Mouse (Mus musculus) spleen, adult 18-20 months (tissue): ENCODE results near the gene Kat6b.
"Not testable (repeated sequence)": the region's sequence is repeated elsewhere in the genome, so short reads cannot be mapped to it uniquely, and the experiment has no call there.

Experiments
- DNase-seq, 2 experiments: peaks; one replicate each; pipeline ENCODE4 v3.0.0; 2022; ENCODE audit warnings: mixed read lengths in 2 of 2

Gene Kat6b

DNA sequence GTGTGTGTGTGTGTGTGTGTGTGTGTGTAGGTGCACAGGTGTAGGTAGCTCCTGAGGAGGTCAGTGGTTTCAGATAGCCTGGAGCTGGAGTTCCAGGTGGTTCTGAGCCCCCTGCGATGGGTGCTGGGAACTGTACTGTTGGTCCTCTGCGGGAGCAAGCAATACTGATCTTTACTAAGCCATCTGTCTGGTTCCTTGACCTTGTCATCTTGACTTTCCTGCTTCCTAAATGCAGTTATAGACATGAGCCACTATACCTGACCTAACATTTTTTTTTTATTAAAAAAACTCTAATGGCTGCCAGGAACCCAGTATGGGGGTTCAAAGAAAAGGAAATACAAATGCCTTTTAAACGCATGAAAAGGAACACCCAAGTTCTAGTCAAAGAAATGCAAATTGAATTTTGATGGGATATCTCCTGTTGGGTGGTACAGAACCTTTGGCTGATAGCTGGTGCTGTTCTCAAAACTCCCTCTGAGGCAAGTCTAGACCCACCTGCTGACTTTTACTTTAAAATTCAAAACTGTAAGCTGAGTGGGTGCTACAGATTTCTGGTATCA lies 4.8 kb downstream of the Kat6b start:
- DNase-seq, result no peak

DNA sequence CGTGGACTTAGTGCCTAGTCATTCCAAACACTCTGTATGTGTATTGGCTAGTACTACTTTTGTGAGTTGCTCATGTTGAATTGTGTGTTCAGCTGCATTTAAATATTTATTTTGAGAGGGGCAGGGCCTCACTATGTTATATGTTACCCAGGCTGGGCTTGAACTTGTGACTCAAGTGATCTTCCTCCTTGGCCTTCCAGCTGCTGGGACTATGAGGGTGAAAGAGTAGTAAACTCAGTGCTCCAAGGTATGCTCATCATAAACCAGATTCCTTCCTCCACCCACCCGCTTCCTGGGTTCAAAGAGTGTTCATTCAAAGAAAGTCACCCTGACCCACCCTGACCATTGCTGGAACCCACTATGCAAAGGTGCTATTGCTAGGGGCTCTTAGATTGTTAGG lies 5.9 kb downstream of the Kat6b start:
- DNase-seq, result not testable (repeated sequence)

DNA sequence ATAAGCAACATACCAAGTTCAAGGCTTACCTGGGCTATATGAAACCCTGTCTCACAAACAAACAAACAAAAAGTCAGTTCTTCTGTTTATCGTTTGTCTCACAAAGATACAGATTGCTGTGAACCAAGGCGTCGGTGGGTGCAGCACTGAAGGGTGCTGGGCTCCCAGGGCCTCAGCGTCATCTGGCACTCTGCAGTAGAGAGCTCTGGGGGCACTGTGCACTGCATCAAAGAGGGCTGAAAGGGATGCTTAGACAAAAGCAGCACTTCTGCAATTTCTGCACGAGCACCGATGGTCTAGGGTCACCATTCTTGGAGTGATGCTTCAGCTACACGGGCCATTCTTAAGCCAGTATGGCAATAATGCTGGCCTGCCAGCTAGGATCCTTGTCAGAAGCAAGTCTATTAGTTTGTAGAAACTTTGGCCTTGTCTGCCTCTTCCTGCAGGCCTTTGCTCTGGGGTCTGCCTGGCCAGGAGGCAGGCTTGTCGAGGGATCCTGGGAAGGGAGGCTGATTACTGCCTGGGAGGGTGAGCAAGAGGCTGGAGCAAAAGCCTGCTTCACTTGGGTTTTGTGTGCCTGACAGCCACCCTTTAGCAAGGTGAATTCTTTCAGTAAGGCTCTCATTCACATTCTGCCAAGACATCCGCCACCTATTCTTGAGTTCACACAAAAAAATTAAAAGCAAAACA lies 7.3 kb downstream of the Kat6b start:
- DNase-seq, result not testable (repeated sequence)

DNA sequence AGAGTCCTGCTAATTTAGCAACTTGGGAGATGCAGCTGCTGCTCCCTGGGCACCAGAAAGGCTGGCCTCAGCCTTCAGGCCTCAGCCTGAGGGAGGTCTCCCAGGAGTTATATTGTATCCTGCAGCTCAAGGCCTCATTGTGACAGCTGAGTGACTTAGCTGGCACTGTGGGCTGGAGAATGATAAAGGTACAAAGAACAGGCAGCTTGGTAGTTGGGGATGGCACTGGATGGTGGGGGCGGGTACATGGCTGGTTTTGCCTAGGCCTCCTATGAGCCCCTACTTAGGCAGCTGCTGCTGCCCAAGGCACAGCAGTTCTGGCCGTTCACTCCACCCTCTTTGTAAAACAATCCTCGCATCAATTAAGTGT lies 7.9 kb downstream of the Kat6b start:
- no peak for DNase-seq

DNA sequence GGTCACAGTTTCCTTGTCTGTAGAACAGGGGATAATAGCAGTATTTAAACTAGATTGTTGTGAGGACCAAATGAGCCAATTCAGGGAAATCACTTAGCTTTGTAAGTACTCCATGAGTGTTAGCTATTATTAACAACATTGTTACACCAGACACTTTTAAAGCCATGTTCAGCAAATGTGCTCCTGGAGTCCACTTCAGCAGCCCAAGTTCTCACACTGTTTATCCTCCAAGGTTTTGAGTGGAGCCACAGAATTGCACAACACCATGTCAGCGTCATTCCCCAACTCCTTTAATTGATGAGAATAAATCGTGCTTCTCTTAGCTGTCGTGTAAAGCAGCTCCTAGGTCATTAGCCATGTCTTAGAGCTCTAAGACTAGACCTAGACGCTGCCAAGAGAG lies 8.9 kb downstream of the Kat6b start:
- no peak for DNase-seq

DNA sequence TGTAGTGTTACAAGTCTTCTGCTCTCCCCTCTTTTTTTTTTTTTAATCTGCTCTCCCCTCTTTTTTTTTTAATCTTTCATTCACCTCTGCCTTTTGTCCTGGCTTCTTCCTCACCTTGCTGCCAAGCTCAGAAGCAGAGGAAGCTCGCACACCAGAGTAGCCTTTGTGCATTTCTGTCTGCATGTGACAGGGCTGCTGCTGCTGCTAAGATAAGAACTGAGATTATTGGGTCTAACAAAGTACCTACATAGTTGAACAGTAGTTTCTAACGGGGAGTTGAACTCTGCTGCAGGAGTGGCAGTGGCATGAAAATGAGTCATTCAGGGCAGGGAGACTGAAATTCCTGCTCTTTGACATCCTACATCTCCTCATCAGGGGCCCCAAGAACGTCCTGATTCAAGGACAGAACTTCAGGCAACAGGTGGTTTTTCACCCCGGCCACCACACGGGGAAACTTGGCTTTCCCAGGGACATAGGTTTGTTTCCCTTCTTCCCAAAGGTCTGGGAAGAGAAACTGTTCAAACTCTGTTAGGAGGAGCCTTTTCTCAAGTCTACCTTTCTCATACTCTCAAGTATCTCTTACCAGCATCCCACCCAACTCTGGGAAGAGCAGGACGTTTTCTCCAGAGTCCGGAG lies 17.2 kb downstream of the Kat6b start:
- no peak for DNase-seq

DNA sequence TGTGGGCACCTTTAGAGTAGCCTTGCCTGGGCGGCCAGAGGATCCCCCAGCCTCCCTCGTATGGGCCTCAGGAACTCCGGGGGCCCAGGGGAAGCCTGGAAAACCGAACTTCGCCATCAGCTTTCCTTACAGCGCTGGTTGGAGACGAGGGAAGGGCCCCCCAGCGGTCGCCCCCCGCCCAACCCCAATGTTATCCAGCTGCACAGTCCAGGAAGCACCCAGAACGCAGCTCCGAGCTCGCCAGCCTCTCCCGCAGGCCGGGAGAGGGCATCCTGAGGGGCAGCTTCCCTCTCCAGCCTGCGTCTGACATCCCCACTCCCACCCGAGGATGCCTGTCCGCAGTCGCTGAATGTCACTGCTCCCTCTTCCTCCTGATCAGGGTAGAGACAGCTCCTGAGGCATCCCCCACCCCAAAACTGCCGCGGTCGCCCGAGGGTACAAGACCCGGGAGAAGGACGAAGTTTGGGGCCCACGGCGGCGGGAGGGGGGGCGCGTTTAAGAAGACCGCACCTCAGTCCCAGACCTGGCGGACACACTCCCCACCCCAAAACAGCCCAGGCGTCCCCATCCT lies 17.9 kb downstream of the Kat6b start:
- peak in 1 of 2 experiments; percentile 49 for DNase-seq

DNA sequence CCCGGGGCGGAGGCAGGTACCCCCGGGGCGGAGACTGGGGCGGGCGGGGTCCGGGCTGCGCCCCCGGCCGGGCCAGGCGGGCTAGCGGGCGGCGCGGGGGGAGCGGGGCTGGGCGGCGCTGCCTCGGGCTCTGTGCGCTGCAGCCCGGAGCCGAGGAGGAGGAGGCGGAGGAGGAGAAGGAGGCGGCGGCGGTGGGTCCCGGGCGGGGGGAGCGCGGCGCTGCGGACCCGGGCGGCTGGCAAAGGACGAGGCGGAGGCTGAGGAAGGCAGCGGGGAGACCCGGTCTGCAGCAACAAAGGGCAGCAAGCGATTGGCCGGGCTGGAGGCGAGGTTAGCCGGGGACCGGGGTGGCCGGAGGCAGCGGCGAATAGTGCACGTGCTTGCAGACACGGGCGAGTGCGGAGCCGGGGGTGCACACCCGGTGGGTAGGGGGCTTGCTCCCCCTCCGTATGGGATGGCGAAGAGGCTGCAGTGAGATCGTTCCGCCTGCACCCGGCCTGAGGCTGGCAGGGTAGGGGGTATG lies 18.5 kb downstream of the Kat6b start:
- DNase-seq, result peak; percentile 61 to 67

DNA sequence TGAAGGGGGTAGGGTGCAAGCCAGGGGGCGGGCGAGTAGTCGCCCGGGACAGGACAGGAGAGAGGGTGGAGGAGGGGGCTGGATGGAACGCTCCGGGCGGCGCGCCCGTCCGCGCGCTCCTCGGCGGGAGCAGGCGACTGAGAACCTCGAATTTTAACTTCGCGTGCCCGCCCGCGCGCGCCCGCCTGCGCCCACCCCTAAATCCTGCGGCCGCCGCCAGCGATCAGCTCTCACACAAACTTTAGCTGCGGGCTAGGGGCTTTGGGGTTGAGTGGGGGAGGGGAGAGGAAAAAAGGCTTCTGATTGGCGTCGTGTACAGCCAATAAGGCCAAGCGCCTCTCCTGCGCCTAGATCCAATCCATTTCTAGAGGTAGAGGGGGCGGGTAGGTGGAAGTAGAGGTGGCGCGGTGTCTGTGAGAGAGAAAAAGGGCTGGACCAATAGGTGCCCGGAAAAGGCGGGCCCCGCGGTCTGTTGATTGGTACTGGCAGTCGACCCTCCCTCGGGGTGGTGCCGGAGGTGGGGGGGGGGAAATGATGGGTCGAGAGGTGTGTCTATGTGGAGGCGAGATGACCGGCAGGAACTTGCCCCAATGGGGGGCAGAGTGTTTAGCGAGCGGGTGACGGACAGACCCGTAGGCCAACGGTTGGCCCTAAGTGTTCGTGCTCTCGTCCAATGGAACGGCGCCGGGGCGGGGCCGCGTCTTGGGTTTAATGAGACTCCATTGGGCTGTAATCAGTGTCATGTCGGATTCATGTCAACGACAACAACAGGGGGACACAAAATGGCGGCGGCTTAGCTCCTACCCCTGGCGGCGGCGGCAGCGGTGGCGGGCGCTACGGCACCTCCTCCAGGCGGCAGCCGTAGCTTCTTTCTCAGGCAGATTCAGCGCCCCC lies 19.2 kb downstream of the Kat6b start:
- DNase-seq, result peak; percentile 98 to 99

DNA sequence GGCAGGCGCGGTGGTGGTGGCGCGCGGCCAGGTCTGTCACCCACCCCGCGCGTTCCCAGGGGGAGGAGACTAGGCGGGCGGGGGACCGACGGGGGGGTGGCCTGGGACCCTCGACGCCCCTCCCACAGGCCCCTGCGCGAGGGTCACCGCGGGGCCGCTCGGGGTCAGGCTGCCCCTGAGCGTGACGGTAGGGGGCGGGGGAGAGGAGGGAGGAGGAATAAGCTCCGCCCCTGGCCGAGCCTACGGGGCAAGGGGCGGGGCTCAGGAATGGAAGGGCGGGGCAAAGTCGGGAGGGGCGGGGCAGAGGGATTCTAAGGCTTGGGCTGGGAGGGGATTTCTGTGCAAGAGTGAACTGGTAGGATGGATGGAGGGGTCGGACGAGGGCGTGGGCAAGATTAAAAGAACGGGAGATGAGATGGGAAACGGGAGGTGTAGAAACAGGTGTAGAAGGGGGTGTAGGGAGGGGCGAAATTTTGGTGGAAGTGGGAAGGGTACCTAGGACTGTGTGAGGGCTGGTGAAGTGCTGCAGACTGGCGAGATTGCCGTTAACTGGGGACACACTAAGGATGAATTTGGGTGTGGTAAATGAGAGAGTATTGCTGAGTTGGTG lies 19.9 kb downstream of the Kat6b start:
- DNase-seq, result peak; percentile 87

DNA sequence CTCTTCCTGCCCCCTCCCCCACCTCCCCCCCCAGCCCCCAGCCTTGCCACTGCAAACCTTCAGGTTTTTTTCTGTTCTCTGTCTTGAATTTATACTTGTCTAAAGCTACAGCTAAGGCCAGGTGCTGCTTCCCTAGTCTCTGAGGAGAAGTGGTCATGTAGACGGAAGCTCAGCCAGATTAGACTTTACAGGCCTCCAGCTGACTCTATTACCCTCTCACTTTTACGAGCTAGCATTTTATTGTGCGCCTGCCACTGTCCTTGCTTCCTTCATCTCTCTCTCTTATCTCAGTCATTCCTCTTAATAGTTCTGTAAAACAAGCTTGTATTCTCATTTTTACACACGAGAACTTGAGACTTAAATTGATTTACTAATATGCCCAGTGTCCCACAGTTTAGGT lies 23.8 kb downstream of the Kat6b start:
- no peak for DNase-seq

DNA sequence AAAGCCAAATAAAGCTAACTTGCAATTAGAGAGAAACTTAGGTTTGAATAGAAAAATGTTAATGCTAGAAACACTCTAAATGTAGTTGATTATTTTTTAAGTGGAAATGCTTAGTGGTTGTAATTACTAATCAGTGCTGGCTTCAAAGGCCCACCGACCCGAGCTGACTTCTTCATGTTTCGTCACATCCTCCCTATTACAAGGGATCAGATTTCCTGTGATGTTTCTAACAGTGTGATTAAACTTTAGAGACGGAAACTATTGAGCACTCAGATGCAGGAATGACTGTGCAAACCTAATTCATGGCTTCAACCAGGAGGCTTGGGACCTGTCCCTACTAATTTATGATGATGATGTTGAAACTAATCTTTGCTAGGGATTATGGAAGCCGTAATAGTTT lies 25.8 kb downstream of the Kat6b start:
- DNase-seq, result no peak

DNA sequence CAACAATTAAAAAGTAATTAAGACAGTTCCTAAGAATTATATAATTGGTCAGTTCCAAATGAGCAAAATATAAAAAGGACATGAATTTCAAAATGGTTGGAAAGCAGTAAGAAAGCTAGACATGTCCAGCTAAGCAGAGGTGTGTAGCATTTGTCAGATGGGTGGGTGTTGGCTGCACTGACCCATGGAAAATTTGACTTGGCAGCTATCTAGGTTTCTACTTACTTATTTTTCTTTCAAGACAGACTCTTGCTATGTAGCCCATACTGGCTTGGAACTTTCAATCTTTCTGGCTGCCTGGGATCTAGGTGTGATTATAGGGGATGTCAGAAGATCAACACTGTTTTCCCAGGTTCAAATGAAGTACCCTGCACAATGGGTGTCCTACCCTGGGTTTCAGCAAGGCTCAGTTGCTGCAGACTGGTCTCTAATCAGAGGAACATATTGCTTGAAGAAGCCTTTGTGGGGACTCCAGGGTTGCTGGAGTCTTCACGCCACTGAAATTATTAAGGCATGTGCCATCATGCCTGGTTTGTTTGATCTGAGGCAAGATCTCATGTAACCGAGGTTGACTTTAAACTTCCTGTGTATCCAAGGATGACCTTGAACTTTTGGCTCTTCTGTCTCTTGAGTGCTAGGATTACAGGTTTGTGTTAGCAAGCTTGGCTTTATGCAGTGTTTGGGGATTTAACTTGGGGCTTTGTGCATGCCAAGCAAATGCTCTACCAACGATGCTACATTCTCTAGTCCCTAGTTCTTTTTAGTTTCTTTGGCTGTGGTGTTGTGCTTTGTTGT lies 28.1 kb downstream of the Kat6b start:
- no peak for DNase-seq

DNA sequence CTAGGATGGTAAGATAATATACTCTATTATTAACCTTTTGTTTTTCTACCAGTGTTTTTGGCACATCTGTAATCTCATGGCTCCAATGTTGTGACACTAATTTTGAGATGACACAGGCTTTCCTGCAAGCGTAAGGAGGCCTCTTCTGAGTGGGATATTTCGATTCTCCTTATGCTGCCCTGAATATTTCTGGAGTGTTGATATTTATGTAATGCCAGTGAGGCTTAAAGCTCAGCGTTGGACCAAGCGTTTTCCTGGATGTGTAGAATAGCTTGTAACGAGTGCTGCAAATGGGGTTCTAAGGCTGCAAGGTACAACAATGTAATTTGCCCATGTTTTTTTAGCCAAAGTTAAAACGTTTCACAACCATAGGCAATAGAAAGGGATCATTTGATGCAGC lies 30.2 kb downstream of the Kat6b start:
- DNase-seq, result no peak

DNA sequence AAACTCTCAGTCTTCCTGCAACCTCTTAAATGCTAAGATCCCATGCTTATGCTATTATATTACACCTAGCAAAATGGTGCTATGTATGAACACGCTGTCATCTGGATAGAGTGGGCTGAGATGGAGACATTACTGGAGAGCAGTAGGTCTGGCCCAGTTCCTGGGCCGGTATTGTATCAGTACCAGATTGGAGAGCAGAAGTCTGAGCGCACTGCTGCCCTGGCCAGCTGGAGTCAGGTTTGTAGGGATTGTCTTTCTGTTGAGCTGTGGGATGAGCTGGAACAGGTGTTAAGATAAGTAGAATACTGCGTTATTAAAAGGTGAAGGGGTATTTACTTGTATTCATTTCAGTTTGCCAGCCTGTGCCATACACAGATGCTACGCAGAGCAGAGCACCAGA lies 34.3 kb downstream of the Kat6b start:
- no peak for DNase-seq

DNA sequence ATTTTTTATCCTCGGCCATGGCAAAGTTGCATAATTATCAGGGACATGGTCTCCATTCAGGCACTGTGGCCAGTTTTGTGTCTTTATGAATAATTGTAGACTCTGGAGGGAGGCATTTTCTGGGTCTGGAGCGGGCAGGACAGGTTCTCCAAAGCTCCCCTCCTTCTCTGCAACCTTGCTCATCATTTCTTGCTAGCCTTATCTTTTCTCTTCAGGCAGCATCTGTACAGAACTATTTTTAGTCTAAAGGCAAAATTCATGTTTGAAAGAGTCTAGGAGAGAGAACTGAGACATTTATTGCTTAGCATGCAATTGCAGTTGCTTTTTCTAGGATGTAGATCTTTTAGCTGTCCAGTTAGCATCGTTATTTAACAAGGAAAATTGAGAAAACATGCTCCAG lies 38.1 kb downstream of the Kat6b start:
- DNase-seq, result no peak

DNA sequence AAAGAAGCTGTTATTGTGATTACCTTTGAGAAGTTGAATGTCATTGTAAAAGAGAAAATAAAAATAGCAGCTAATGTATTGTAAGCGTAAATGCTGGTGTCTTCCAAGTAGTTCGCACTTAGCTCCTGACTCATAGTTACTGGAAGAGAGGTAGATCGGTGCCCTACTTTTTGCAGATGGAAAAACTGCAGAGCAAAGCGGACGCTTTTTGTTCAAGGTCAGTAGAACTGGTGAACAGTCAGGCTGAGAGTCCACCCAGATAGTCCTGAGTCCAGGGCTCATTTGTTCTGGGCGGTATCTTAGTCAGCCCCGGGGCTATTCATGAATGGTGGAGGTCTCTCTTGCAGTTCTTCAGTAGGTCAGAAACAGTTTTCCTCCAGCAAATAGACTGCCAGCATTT lies 39.3 kb downstream of the Kat6b start:
- DNase-seq, result no peak

DNA sequence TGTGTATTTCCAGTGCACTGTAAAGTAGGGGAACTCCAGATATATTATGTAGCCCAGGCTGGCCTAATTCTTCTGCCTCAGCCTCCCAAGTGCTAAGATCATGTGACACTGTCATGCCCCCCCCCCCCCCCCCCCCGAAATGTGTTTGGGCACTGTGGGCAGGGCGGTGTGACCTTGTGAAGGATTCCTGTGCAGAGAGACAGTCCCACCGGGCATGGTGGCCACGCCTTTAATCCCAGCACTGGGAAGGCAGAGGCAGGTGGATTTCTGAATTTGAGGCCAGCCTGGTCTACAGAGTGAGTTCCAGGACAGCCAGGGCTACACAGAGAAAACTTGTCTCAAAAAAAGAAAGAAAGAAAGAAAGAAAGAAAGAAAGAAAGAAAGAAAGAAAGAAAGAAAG lies 40.3 kb downstream of the Kat6b start:
- DNase-seq, result not testable (repeated sequence)

DNA sequence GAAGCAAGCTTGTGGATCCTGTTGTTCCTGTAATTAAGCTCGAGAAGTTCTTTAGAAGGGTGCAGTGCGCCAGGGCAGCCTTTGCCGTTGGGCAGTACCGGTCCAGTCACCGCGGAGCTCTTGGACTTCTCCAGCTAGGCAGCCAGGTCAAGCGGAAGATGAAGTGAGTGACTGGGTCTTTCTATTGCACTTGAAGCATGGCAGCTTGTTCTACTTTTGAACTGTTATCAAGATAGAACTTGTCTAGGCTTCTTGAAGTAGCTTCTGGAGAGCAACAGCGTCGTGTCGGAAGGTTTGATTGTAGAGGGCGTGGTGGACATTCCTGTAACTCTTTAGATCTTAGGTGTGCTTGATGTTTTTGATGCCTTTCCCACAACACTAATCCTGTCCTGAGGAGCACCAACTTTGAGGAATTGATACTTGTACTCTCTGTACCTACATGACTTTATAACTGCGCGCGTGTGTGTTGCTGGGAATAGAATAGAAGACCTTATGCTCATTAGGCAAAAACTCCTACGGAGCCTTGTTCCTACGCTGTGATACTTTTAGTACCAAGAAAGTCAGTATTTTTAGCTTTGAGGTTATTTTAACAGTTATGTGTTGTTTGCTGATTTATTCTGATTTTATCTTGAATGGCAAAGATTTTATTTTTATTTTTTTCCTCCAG lies 41.2 kb downstream of the Kat6b start:
- DNase-seq, result no peak

DNA sequence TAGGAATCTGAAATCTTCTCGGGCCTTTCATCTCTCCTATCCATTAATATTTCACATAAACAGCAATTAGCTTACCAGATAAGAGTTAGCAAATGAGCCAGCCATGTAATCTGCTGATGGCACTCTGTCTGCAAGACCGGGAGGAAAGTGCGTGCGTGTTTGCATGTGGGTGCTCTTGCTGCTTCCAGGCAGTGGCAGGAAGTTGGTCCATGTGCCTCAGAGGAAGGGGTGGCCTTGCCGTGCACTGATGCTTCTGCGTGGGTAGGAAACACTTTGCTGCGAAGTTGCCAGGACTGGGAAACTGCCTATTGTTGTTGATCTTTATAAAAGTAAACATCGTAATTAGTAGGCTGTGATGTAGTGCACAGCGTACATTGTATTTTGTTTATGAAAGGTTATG lies 42.0 kb downstream of the Kat6b start:
- no peak for DNase-seq

DNA sequence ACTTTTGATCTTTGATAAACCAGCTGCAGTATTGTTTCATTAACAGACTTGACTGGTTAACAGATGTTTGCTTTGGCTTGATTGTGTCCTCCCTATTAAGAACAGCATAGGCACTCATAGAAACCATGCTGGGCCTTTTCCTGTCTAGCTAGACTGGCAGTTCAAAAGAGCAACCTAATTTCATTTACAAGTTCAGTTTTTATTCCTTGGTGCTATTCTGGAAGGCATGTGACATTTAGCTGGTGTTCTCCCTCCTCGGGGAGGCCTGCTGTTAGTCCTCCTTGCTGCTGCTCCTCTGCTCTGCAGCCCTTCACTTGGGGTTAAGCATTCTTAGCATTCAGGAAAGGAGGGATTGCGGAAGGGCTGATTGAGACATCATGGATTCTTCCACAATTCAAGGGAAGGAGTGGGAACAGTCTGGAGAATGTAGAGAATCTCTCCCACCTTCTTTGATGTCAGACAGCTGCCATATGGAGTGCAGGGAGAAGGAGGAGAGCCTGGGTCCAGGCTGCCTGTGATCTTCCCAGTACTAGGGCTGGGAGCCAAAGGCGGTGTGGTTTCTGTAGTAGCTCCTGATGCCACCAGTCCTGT lies 42.7 kb downstream of the Kat6b start:
- no peak for DNase-seq
